Mouse (Mus musculus): ENCODE data around the gene Eml4. TPM values are rescaled to one million over a fixed set of nuclear protein-coding genes. Genes with fewer than 3 reads are reported as not detected.

The Eml4 gene
- polyA plus RNA-seq, 1 experiment = 11.6 TPM

- no peak overlapping the region for H3K4me3 ChIP-seq (ENCODE audit: control insufficient read depth, low read depth, low read length)
- H3K36me3 ChIP-seq (ENCODE audit: control insufficient read depth, insufficient read depth, low read length) = no peaks in the 10 kb centered on the region
- H3K27ac ChIP-seq (ENCODE audit: control insufficient read depth, insufficient read depth, low read depth, low read length) = no peak overlapping the region
- peaks cover 2% of the 10 kb centered on the region; the same call in 1 of the 2 replicates for H3K27me3 ChIP-seq (ENCODE audit: control insufficient read depth, insufficient read depth, low read length)
- H3K4me1 ChIP-seq (ENCODE audit: control insufficient read depth, insufficient read depth, low read length) = peaks cover 8% of the 10 kb centered on the region
- no peak for TF ChIP-seq CTCF (IDR thresholded peaks at IDR 0.05; ENCODE audit: control insufficient read depth, insufficient read depth, insufficient replicate concordance, low read depth, low read length)
- TF ChIP-seq POLR2A (IDR thresholded peaks at IDR 0.05; ENCODE audit: control insufficient read depth, low read depth, low read length) = no peak
These were observed 6.5 kb upstream of the Eml4 start for GRCm38 (mm10) chr17:83344226-83344625.

DNA sequence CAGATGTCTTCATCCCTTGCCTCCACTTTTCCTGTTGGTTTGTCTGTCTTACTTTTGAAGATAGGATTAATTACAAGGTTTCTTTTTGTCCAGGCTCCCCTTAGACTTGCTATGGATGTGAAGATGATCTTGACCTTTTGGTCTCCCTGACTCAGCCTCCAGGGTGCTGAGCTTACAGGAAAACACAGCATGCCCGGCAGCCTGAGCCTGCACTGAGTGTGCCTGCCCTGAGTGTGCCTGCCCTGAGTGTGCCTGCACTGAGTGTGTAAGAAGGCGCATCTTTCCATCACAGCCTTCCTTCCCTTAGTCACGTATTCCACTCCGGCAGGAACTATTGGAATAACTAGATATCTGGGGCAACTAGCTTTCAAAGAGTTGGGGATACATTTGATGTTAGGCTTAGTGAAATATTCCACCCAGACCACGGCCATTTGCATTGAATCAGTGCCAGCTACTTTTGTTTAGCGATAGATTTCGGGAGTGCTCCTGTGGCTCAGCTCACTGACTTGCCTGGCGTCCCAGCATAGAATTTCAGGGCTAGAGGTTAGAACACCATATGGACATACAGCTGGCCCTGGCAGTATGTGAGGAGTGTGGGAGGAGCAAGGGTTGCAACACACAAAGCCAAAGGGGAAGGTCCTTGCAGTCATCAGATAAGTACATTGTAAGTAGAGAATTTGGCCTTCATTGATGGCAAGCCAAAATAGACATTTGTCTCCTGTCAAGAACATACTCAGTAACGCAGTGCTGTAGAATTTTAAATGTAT, 2.5 kb upstream of the Eml4 start:
- H3K4me1 ChIP-seq (ENCODE audit: control insufficient read depth, insufficient read depth, low read length) = no peaks in the 10 kb centered on the region; the same call in 1 of the 2 replicates
- no peak overlapping the region for H3K4me3 ChIP-seq (ENCODE audit: control insufficient read depth, low read depth, low read length)
- no peaks in the 10 kb centered on the region for H3K27me3 ChIP-seq (ENCODE audit: control insufficient read depth, insufficient read depth, low read length)
- H3K36me3 ChIP-seq (ENCODE audit: control insufficient read depth, insufficient read depth, low read length) = no peaks in the 10 kb centered on the region
- TF ChIP-seq POLR2A (IDR thresholded peaks at IDR 0.05; ENCODE audit: control insufficient read depth, low read depth, low read length) = no peak
- TF ChIP-seq CTCF (IDR thresholded peaks at IDR 0.05; ENCODE audit: control insufficient read depth, insufficient read depth, insufficient replicate concordance, low read depth, low read length) = no peak
- no peak overlapping the region for H3K27ac ChIP-seq (ENCODE audit: control insufficient read depth, insufficient read depth, low read depth, low read length)

DNA sequence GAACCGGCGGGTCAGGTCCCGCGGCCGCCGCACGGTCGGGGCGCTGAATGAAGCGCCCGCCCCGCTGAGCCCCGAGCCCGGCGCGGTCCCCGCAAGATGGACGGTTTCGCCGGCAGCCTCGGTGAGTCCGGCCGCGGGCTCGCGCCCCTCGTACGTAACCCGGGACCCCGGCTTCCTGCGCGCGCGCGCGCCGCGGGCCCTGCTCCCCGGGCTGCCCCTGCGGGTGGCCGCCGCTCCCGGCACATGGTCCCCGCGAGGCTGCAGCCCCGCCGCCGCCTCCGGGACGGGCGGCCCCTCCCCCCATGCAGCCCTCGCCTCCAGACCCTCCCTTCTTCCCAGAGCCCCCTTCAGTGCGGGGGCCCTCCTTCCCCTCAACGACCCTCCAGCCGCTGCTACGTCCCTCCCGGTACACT, 394 bp downstream of the Eml4 start:
- Histone ChIP-seq H3K27ac (ENCODE audit: control insufficient read depth, insufficient read depth, low read depth, low read length) (peak overlapping the region; percentile 82), H3K4me3 (ENCODE audit: control insufficient read depth, low read depth, low read length) (peak overlapping the region; percentile 91)

DNA sequence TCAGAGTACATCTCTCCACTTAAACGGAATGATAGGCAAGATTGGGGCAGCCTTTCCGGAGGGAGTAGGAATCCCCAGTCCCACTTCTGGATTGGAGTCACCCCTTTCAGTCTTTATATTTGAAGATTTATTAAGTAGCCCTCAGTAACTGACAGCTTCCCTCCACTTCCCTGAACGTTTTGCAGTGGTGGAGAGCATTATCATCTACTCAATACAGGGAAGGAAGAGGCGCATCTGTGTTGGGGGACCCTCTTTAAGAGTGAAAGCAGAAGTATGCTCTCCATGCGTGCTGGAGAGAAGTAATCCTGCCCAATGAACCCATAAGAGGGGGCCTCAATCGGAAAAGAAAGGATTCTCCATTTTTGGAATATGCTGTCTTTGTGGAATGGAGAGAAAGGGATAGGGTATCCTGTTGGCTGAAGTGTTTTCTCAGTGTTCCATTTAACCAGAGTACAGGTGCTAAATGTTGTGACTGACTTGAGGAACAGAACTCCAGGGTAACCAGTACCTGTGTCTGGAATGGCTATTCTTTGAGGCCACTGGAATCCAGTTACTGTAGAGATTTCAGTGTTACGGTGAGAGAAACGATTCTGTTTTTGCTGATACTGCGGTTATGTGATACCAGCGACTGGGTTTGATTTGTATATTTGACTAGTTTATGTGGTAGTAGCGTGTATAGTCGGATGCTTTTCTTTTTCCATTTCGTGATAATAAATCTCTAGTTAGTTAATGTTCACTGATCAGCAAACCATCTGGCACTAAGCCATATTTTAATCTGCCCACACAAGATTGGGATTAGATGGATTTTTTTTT, 1.1 kb downstream of the Eml4 start:
- H3K4me3 ChIP-seq (ENCODE audit: control insufficient read depth, low read depth, low read length) = peak overlapping the region; percentile 91
- H3K27me3 ChIP-seq (ENCODE audit: control insufficient read depth, insufficient read depth, low read length) = no peaks in the 10 kb centered on the region
- TF ChIP-seq CTCF (IDR thresholded peaks at IDR 0.05; ENCODE audit: control insufficient read depth, insufficient read depth, insufficient replicate concordance, low read depth, low read length) = no peak
- no peak for TF ChIP-seq POLR2A (IDR thresholded peaks at IDR 0.05; ENCODE audit: control insufficient read depth, low read depth, low read length)
- no peaks in the 10 kb centered on the region for H3K36me3 ChIP-seq (ENCODE audit: control insufficient read depth, insufficient read depth, low read length)
- H3K27ac ChIP-seq (ENCODE audit: control insufficient read depth, insufficient read depth, low read depth, low read length) = no peak overlapping the region; the same call in 1 of the 2 replicates
- no peaks in the 10 kb centered on the region; the same call in 1 of the 2 replicates for H3K4me1 ChIP-seq (ENCODE audit: control insufficient read depth, insufficient read depth, low read length)

More for the DNA sequence above, 394 bp downstream of the Eml4 start:
- no peaks in the 10 kb centered on the region for H3K27me3 ChIP-seq (ENCODE audit: control insufficient read depth, insufficient read depth, low read length)
- no peak for TF ChIP-seq CTCF (IDR thresholded peaks at IDR 0.05; ENCODE audit: control insufficient read depth, insufficient read depth, insufficient replicate concordance, low read depth, low read length)
- TF ChIP-seq POLR2A (IDR thresholded peaks at IDR 0.05; ENCODE audit: control insufficient read depth, low read depth, low read length) = no peak
- H3K36me3 ChIP-seq (ENCODE audit: control insufficient read depth, insufficient read depth, low read length) = no peaks in the 10 kb centered on the region
- no peaks in the 10 kb centered on the region; the same call in 1 of the 2 replicates for H3K4me1 ChIP-seq (ENCODE audit: control insufficient read depth, insufficient read depth, low read length)

DNA sequence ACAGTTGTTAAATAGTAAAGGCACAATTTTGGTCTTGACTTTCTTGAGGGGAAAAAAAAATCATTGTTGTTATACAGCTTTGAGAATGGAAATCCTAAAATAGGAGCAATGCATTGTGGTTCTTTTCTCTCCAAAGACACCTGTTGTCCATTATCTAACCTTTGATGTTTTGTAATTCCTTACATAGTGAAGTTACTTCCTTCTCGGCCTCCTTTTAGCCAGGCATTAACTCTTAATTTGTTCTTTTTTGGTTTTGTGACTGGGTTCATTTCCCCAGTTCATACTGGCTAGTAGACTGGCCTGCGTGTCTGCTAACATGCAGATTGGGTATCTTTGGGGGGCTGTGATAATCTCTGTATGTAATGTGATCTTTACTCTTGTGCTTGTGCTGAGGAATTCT, 1.7 kb downstream of the Eml4 start:
- Histone ChIP-seq H3K27ac (ENCODE audit: control insufficient read depth, insufficient read depth, low read depth, low read length) (no peak overlapping the region), H3K36me3 (ENCODE audit: control insufficient read depth, insufficient read depth, low read length) (no peaks in the 10 kb centered on the region), H3K4me3 (ENCODE audit: control insufficient read depth, low read depth, low read length) (no peak overlapping the region), H3K4me1 (ENCODE audit: control insufficient read depth, insufficient read depth, low read length) (no peaks in the 10 kb centered on the region; the same call in 1 of the 2 replicates), H3K27me3 (ENCODE audit: control insufficient read depth, insufficient read depth, low read length) (no peaks in the 10 kb centered on the region)
- TF ChIP-seq CTCF (IDR thresholded peaks at IDR 0.05; ENCODE audit: control insufficient read depth, insufficient read depth, insufficient replicate concordance, low read depth, low read length) (no peak), POLR2A (IDR thresholded peaks at IDR 0.05; ENCODE audit: control insufficient read depth, low read depth, low read length) (no peak)

GRCm38 (mm10) chr17:83353011-83353410, 2.3 kb downstream of the Eml4 start:
- TF ChIP-seq POLR2A (IDR thresholded peaks at IDR 0.05; ENCODE audit: control insufficient read depth, low read depth, low read length) (no peak), CTCF (IDR thresholded peaks at IDR 0.05; ENCODE audit: control insufficient read depth, insufficient read depth, insufficient replicate concordance, low read depth, low read length) (no peak)
- no peaks in the 10 kb centered on the region; the same call in 1 of the 2 replicates for H3K4me1 ChIP-seq (ENCODE audit: control insufficient read depth, insufficient read depth, low read length)
- H3K36me3 ChIP-seq (ENCODE audit: control insufficient read depth, insufficient read depth, low read length) = no peaks in the 10 kb centered on the region
- no peaks in the 10 kb centered on the region for H3K27me3 ChIP-seq (ENCODE audit: control insufficient read depth, insufficient read depth, low read length)
- no peak overlapping the region for H3K4me3 ChIP-seq (ENCODE audit: control insufficient read depth, low read depth, low read length)
- H3K27ac ChIP-seq (ENCODE audit: control insufficient read depth, insufficient read depth, low read depth, low read length) = no peak overlapping the region

DNA sequence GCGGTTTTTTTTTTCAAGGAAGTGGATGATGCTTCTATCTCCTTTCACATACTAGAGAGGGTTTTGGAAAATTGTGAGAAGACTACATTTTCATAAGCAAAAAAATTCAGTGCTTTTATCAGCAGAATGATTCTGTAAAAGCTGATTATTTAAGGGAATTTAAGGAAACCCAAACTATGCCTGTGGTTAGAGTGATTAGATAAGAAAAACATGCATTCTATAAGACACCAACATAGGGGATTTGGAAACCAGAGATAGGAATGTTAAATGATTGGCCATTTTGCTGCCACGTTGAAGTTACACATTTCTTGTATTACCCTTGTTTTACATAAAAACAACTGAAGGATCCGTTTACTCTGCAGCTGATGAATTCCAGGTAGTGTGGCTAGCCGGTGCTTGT, 2.7 kb downstream of the Eml4 start:
- Histone ChIP-seq H3K27ac (ENCODE audit: control insufficient read depth, insufficient read depth, low read depth, low read length) (no peak overlapping the region), H3K4me3 (ENCODE audit: control insufficient read depth, low read depth, low read length) (no peak overlapping the region), H3K36me3 (ENCODE audit: control insufficient read depth, insufficient read depth, low read length) (no peaks in the 10 kb centered on the region), H3K27me3 (ENCODE audit: control insufficient read depth, insufficient read depth, low read length) (no peaks in the 10 kb centered on the region), H3K4me1 (ENCODE audit: control insufficient read depth, insufficient read depth, low read length) (no peaks in the 10 kb centered on the region; the same call in 1 of the 2 replicates)
- no peak for TF ChIP-seq POLR2A (IDR thresholded peaks at IDR 0.05; ENCODE audit: control insufficient read depth, low read depth, low read length)
- TF ChIP-seq CTCF (IDR thresholded peaks at IDR 0.05; ENCODE audit: control insufficient read depth, insufficient read depth, insufficient replicate concordance, low read depth, low read length) = no peak

Data from testis, adult 2 months (tissue).